Mouse (Mus musculus): ENCODE results near the gene Zrsr1.

Gene Zrsr1

DNA sequence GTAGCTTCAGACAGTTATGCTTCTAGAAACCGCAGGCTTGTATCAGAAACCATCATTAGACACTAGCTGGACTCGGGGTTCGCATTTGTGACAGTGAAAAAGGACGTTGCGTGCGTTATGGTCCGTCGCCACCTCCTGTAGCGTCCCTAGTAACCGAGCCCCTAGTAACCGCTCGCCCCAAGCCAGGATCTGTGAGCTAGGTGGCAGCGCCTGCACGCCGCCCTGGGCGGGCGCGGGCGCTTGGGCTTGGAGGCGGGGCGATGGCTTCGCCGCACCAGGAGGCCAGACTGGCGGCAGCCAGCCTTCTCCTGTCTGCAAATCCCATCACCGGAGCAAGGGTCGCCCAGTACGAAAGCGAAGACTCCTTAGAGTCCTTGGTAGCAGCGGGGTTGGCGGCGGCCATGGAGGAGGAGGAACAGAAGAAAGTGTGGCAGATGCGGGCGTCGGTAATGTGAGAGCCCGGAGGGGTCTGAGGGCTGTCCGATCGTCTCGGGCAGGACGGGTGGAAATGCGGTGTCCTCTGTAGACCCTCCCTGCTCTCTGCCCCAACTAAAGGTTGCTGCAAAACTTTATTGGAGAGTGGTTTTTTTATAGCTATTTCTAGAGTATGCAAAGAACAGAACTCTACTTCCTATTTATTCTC, 36.5 kb downstream of the Zrsr1 start:
- DNase-seq (ENCODE audit: low read depth in 2 of 2, low spot score in 2 of 2), result peak; percentile 55 to 62

GRCm38 (mm10) chr11:23008824-23009200, 37.0 kb downstream of the Zrsr1 start:
- DNase-seq (ENCODE audit: low read depth in 2 of 2, low spot score in 2 of 2), result no peak

GRCm38 (mm10) chr11:23013096-23013495, 41.3 kb downstream of the Zrsr1 start:
- DNase-seq (ENCODE audit: low read depth in 2 of 2, low spot score in 2 of 2), result no peak

DNA sequence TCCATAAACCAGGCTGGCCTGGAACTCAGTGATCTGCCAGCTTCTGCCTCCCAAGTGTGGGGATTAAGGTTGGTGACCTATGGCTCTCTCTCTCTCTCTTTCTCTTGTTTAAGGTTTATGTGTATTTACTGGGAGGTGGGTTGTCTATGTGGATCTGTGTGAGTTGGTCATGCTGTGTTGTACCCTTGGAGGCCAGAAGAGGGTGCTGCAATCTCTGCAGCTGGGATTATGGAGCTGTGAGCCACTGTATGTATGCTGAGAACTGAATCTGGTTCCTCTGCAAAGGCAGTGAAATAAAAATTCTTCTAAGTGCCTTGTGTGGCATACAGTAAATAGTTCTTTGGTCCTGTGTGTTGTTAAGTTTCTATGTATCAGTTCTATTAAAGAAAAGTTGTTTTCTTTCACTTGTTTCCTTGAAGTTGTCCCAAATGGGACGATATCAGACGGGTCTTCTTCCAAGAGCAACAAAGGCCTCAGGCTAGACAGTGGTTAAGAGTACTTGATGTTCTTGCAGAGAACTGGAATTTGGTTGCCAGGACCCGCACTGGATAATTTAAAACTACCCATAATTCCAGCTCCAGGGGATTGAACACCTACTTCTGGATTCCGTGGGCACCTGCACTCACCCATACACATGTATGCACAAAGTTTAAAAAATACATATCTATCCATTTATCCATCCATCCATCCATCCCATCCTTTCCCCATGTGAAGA, 41.9 kb downstream of the Zrsr1 start:
- no peak for DNase-seq (ENCODE audit: low read depth in 2 of 2, low spot score in 2 of 2)

DNA sequence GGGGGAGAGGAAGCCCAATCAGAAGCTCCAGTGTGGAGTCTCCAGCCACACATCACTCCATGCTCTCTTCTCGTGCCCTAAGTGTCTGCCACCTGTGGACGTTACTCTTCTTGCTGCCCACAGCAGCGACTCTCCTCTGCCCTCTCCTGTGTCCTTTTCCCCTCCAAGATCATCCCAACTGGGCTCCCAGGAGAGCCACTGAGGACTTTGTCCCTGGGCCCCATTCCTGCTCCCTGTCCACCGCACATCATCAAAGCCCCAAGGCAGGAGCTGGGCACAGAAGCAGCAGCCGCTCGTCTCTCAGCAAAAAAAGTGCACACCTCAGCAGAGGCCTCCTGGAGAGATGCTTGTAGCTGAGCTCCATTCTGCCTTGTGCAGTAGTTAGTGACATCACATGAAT, 43.2 kb downstream of the Zrsr1 start:
- no peak for DNase-seq (ENCODE audit: low read depth in 2 of 2, low spot score in 2 of 2)

GRCm38 (mm10) chr11:23017943-23018342, 46.1 kb downstream of the Zrsr1 start:
- no peak for DNase-seq (ENCODE audit: low read depth in 2 of 2, low spot score in 2 of 2)

- DNase-seq (ENCODE audit: low read depth in 2 of 2, low spot score in 2 of 2), result no peak
Measured at GRCm38 (mm10) chr11:23020116-23020770, 48.4 kb downstream of the Zrsr1 start.

GRCm38 (mm10) chr11:23020841-23021240, 49.0 kb downstream of the Zrsr1 start:
- DNase-seq (ENCODE audit: low read depth in 2 of 2, low spot score in 2 of 2), result no peak

- no peak for DNase-seq (ENCODE audit: low read depth in 2 of 2, low spot score in 2 of 2)
Measured at GRCm38 (mm10) chr11:23023155-23023554, 51.4 kb downstream of the Zrsr1 start.

- no peak for DNase-seq (ENCODE audit: low read depth in 2 of 2, low spot score in 2 of 2)
Measured at GRCm38 (mm10) chr11:23024169-23024568, 52.4 kb downstream of the Zrsr1 start.
